Mouse (Mus musculus) bone marrow, adult 2 months (tissue): ENCODE results near the gene Kcnh1.

Experiments used
- CTCF ChIP-seq: fragments of 200-500 bp; IDR thresholded peaks from 2 replicates; pipeline ENCODE4 v1.5.1; 2011; ENCODE audit warnings: low read length, control low read depth; ENCODE audit not compliant: control insufficient read depth, insufficient read depth
- POLR2A ChIP-seq: fragments of 200-500 bp; IDR thresholded peaks from 2 replicates; pipeline ENCODE4 v1.6.1; 2011; ENCODE audit warnings: low read depth, mild to moderate bottlenecking, control low read depth, low read length, borderline replicate concordance; ENCODE audit not compliant: control insufficient read depth

DNA sequence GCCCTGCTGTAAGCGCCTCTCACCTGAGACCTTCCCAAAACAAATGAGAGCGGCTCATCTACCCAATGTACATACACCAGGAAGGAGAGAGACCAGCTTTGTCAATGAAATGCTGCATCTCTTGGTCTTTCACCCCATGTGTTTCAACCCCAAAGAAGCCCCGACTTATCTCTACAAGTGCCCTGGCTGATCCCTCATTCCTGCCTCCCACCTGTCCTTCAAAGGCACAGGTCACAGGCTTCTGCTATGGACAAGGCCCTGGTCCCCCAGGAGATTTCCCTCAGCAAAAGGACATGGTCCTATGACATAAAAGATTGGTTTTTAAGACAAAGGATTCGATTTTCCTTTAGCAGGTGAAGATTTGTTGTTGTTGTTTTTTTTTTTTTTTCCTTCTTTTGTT is 353.1 kb downstream of the Kcnh1 start:
- TF ChIP-seq CTCF, result no peak
- no peak for TF ChIP-seq POLR2A
